ENCODE assay signal across 13 mouse cellular contexts in the genomic region with DNA sequence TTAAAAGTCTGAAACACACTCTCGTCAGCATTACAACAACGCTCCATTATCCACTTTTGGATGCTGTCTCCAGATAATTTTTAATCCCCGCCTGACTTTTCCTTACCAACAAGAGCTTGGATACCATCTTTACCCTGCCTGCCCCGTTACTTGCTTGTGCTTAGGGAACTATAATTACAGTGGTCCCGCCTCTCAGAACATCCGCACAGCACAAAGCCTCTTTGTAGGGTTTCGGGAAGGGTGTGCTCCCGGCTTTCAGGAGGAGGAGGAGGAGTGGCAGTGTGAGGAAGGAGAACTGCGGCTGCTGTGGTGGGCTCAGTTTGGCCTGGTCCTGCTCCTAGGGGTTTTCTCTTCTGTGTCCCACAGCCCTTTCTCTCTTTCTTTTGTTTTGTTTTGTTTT. TPM values are rescaled to one million over a fixed set of nuclear protein-coding genes. Genes with fewer than 3 reads are reported as not detected.
DNase-seq lines count a peak whose midpoint lies in the region; ATAC-seq lines count a peak whose summit lies in the region.
"Had no signal": no experiment of that assay in that cellular context is flagged by ENCODE, and none has a peak within 500 bp of the region (broad histone marks: within the 10 kb centered on the region; RNA-seq: fewer than 3 reads in every experiment).

No protein-coding gene starts in this region.

- no peaks in the 10 kb centered on the region for H3K27me3 ChIP-seq in heart, embryonic 12.5 days (replicated peaks)
- H3K27me3 ChIP-seq in embryonic facial prominence, embryonic 14.5 days (replicated peaks; ENCODE audit: control insufficient read depth, insufficient read depth, low read length) = no peaks in the 10 kb centered on the region
- H3K27me3 ChIP-seq in limb, embryonic 12.5 days = no peaks in the 10 kb centered on the region
- H3K27me3 ChIP-seq: embryonic facial prominence, embryonic 15.5 days; lung, embryonic 15.5 days had no signal

- peak overlapping the region; percentile 3; the same call in 1 of the 2 replicates for H3K4me2 ChIP-seq in heart, embryonic 12.5 days
- peak overlapping the region; percentile 27; the same call in 1 of the 2 replicates for H3K4me2 ChIP-seq in embryonic facial prominence, embryonic 14.5 days (ENCODE audit: low read depth, low read length)
- peak overlapping the region; percentile 17; the same call in 1 of the 2 replicates for H3K4me2 ChIP-seq in limb, embryonic 12.5 days
- H3K4me2 ChIP-seq: embryonic facial prominence, embryonic 15.5 days; lung, embryonic 15.5 days had no signal

- H3K4me3 ChIP-seq in heart, embryonic 12.5 days = no peak overlapping the region
- no peak overlapping the region for H3K4me3 ChIP-seq in embryonic facial prominence, embryonic 14.5 days (ENCODE audit: low read depth, low read length)
- H3K4me3 ChIP-seq in limb, embryonic 12.5 days (replicated peaks) = no peak overlapping the region
- H3K4me3 ChIP-seq: embryonic facial prominence, embryonic 15.5 days; heart, adult 2 months; lung, embryonic 15.5 days had no signal

- no peaks in the 10 kb centered on the region for H3K36me3 ChIP-seq in heart, embryonic 12.5 days
- H3K36me3 ChIP-seq in embryonic facial prominence, embryonic 14.5 days (ENCODE audit: control insufficient read depth, insufficient read depth, low read length) = no peaks in the 10 kb centered on the region
- H3K36me3 ChIP-seq in limb, embryonic 12.5 days = no peaks in the 10 kb centered on the region
- H3K36me3 ChIP-seq: embryonic facial prominence, embryonic 15.5 days; lung, embryonic 15.5 days had no signal

- WGBS in heart, embryonic 12.5 days = 48% methylated on average over 9 of the region's 9 CpGs
- 27% methylated on average over 9 of the region's 9 CpGs for WGBS in embryonic facial prominence, embryonic 14.5 days
- WGBS in limb, embryonic 12.5 days = 41% methylated on average over 9 of the region's 9 CpGs

- H3K9ac ChIP-seq in heart, embryonic 12.5 days = no peak overlapping the region
- 0 out of 2 replicates have a peak overlapping the region, but pooled peaks have one; percentile 22 for H3K9ac ChIP-seq in embryonic facial prominence, embryonic 14.5 days (ENCODE audit: low read depth, low read length)
- no peak overlapping the region for H3K9ac ChIP-seq in limb, embryonic 12.5 days (replicated peaks)
- H3K9ac ChIP-seq: embryonic facial prominence, embryonic 15.5 days; lung, embryonic 15.5 days had no signal

- no peak for DNase-seq in heart, postnatal 4 days
- DNase-seq in ES-CJ7 (ENCODE audit: low read depth, low spot score) = peak; percentile 50
- DNase-seq in embryonic facial prominence, embryonic 14.5 days (ENCODE audit: low spot score) = peak; percentile 66
- no peak for DNase-seq in adrenal gland, postnatal 10 days
- DNase-seq in left cerebral cortex, adult 9 months (ENCODE audit: low spot score in 2 of 2) = no peak
- DNase-seq in lung, postnatal 36 days = no peak
- DNase-seq: heart, adult 2 months; left cerebral cortex, postnatal 4 days; spleen, adult 18-20 months had no signal

- H3K9me3 ChIP-seq in heart, embryonic 12.5 days (replicated peaks) = no peaks in the 10 kb centered on the region
- H3K9me3 ChIP-seq in embryonic facial prominence, embryonic 14.5 days (ENCODE audit: control insufficient read depth, low read length) = no peaks in the 10 kb centered on the region
- H3K9me3 ChIP-seq in limb, embryonic 12.5 days = no peaks in the 10 kb centered on the region
- H3K9me3 ChIP-seq: embryonic facial prominence, embryonic 15.5 days; lung, embryonic 15.5 days had no signal

- no peak for ATAC-seq in heart, embryonic 12.5 days (ENCODE audit: insufficient number of reproducible peaks, low FRiP score)
- peak; percentile 41; the same call in 1 of the 2 replicates for ATAC-seq in embryonic facial prominence, embryonic 14.5 days (ENCODE audit: low read depth)
- no peak for ATAC-seq in limb, embryonic 12.5 days (ENCODE audit: insufficient number of reproducible peaks, insufficient read depth, low FRiP score, low TSS enrichment, low read depth)

- H3K27ac ChIP-seq in heart, embryonic 12.5 days (ENCODE audit: poor library complexity, severe bottlenecking) = no peak overlapping the region
- H3K27ac ChIP-seq in embryonic facial prominence, embryonic 14.5 days (replicated peaks; ENCODE audit: low read depth, low read length) = no peak overlapping the region; the same call in 1 of the 2 replicates
- H3K27ac ChIP-seq in limb, embryonic 12.5 days = peak overlapping the region; percentile 69; the same call in 1 of the 2 replicates
- H3K27ac ChIP-seq: embryonic facial prominence, embryonic 15.5 days; heart, adult 2 months; lung, embryonic 15.5 days had no signal

- peaks cover 10% of the 10 kb centered on the region; the same call in 1 of the 2 replicates for H3K4me1 ChIP-seq in heart, embryonic 12.5 days (replicated peaks)
- H3K4me1 ChIP-seq in embryonic facial prominence, embryonic 14.5 days (ENCODE audit: control insufficient read depth, insufficient read depth, low read length) = peaks cover 10% of the 10 kb centered on the region
- peaks cover 36% of the 10 kb centered on the region for H3K4me1 ChIP-seq in limb, embryonic 12.5 days (replicated peaks)
- H3K4me1 ChIP-seq: lung, embryonic 15.5 days had no signal

RNA-seq across cellular contexts. Expression of a gene that starts 9.4 kb away (rescaled TPM):
- polyA plus RNA-seq in heart, embryonic 12.5 days (2016; fragmentation: Nextera tagmentation; extraction: Ambion mirVana) = 27.5 and 29.3 TPM in 2 replicates
- 10 to 100 TPM; 56.5 to 57.8 TPM for total RNA-seq in heart, postnatal 4 days (2021)
- 22.5 and 24.3 TPM in 2 replicates for polyA plus RNA-seq in embryonic facial prominence, embryonic 14.5 days (2014; fragmentation: Nextera tagmentation; extraction: Ambion mirVana)
- 29.4 and 31.5 TPM in 2 replicates for polyA plus RNA-seq in limb, embryonic 12.5 days (2016; fragmentation: Nextera tagmentation; extraction: Ambion mirVana)
- total RNA-seq in adrenal gland, postnatal 10 days (2021) = 10 to 100 TPM; 33.0 to 49.2 TPM

Comparison
In these comparisons a context has a peak if more than half of its experiments do, and no peak if none do; other contexts are left out.
1. DNase-seq: peak in ES-CJ7 (single experiment) and embryonic facial prominence, embryonic 14.5 days (single experiment); none in heart, postnatal 4 days (single experiment), adrenal gland, postnatal 10 days (single experiment), left cerebral cortex, adult 9 months (0 of 2) and lung, postnatal 36 days (single experiment).
2. Peak in every context shown above with its lines, with median percentiles within 50 percentile points of each other: H3K4me2 ChIP-seq.